Mouse (Mus musculus) cortical plate, adult 2 months (tissue): Measurements from ENCODE around the gene Hsf5.

Experiments
- CTCF ChIP-seq: fragments of 200-500 bp; IDR thresholded peaks from 2 replicates; pipeline ENCODE4 v1.5.1; 2011; ENCODE audit warnings: mild to moderate bottlenecking, control low read depth, low read length; ENCODE audit not compliant: insufficient read depth; ENCODE audit errors: extremely low read depth
- POLR2A ChIP-seq: fragments of 200-500 bp; IDR thresholded peaks from 2 replicates; pipeline ENCODE4 v1.6.1; 2011; ENCODE audit warnings: mild to moderate bottlenecking, low read length, control low read depth; ENCODE audit not compliant: insufficient read depth; ENCODE audit errors: extremely low read depth

DNA sequence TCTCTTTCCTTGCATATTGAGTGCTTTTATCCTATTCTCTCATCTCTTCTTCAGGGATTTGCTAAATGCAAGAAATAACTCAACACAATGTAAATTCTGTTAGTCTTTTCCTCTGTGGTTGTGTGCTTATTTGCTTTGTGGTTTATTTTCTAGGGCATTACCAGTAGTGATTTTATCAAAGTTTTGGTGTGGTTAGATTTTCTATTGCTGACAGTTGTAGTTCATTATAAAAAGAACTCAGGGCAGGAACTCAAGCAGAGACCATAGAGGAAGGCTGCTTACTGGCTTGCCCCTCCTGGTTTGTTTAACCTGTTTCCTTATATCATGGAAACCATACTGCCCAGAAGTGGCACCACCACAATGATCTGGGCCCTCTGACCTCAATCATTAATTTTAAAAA is 25.9 kb downstream of the Hsf5 start:
- TF ChIP-seq CTCF (no peak), POLR2A (no peak)
